Mouse (Mus musculus) midbrain, embryonic 10.5 days (tissue): ENCODE measurements around the gene Ptbp1. TPM values are rescaled to one million over a fixed set of nuclear protein-coding genes. Genes with fewer than 3 reads are reported as not detected.
"Not testable (repeated sequence)": the region's sequence is repeated elsewhere in the genome, so short reads cannot be mapped to it uniquely, and the experiment has no call there.

Experiments
- DNase-seq: peaks from one replicate; pipeline ENCODE4 v3.0.0-alpha.2; 2017; ENCODE audit warnings: low spot score
- H3K27ac ChIP-seq: fragments of 300-500 bp; sonication (generic); replicated peaks from 2 replicates; pipeline ENCODE4 v1.5.1; 2016; ENCODE audit warnings: mild to moderate bottlenecking
- H3K27me3 ChIP-seq: fragments of 300-500 bp; sonication (generic); 2 replicates; pipeline ENCODE4 v1.6.1; 2016; ENCODE audit warnings: low read depth, mild to moderate bottlenecking; ENCODE audit not compliant: poor library complexity, severe bottlenecking
- H3K36me3 ChIP-seq: fragments of 300-500 bp; sonication (generic); 2 replicates; pipeline ENCODE4 v1.6.1; 2016; ENCODE audit warnings: mild to moderate bottlenecking, moderate library complexity
- H3K4me1 ChIP-seq: fragments of 300-500 bp; sonication (generic); 2 replicates; pipeline ENCODE4 v1.6.1; 2016
- H3K4me3 ChIP-seq: fragments of 300-500 bp; sonication (generic); 2 replicates; pipeline ENCODE4 v1.5.1; 2016; ENCODE audit warnings: mild to moderate bottlenecking, moderate library complexity
- H3K9me3 ChIP-seq: fragments of 300-500 bp; sonication (generic); replicated peaks from 2 replicates; pipeline ENCODE4 v1.6.1; 2016; ENCODE audit warnings: mild to moderate bottlenecking
- WGBS: fragments of 180-500 bp; shearing (Covaris S2); methylation state at CpG from one replicate; pipeline ENCODE4 v1.1.7; 2016; 5-methylcytosine and 5-hydroxymethylcytosine counted together
- polyA plus RNA-seq: library from polyadenylated mRNA; unstranded; fragments of >200 nt; fragmentation: Nextera tagmentation; extraction: Ambion mirVana; gene quantifications from 2 replicates; pipeline ENCODE4 v1.2.1, GENCODE M21; 2016

Ptbp1 gene
- polyA plus RNA-seq, 1 experiment from 2014 or later: 334 TPM

GRCm38 (mm10) chr10:79880721-79881120 lies 26.5 kb downstream of the Ptbp1 start:
- no peak overlapping the region for H3K4me3 ChIP-seq
- H3K27me3 ChIP-seq: peaks cover 65% of the 10 kb centered on the region
- no peaks in the 10 kb centered on the region for H3K9me3 ChIP-seq
- no peaks in the 10 kb centered on the region for H3K36me3 ChIP-seq
- DNase-seq: no peak
- H3K4me1 ChIP-seq: peaks cover 44% of the 10 kb centered on the region
- 20% methylated on average over 9 of the region's 9 CpGs for WGBS
- H3K27ac ChIP-seq: no peak overlapping the region

- WGBS: 9% methylated on average over 22 of the region's 22 CpGs
- Histone ChIP-seq H3K4me1 (peaks cover 42% of the 10 kb centered on the region), H3K27ac (no peak overlapping the region; the same call in 1 of the 2 replicates), H3K36me3 (no peaks in the 10 kb centered on the region), H3K27me3 (peaks cover 64% of the 10 kb centered on the region), H3K9me3 (no peaks in the 10 kb centered on the region), H3K4me3 (peak overlapping the region; percentile 32)
- no peak for DNase-seq
Measured at GRCm38 (mm10) chr10:79881981-79882380, 27.8 kb downstream of the Ptbp1 start.

- 14% methylated on average over 22 of the region's 22 CpGs for WGBS
- Histone ChIP-seq H3K27ac (no peak overlapping the region), H3K27me3 (peaks cover 62% of the 10 kb centered on the region), H3K9me3 (no peaks in the 10 kb centered on the region), H3K4me1 (peaks cover 32% of the 10 kb centered on the region), H3K36me3 (no peaks in the 10 kb centered on the region), H3K4me3 (peak overlapping the region; percentile 20; the same call in 1 of the 2 replicates)
- peak; percentile 81 for DNase-seq
Measured at GRCm38 (mm10) chr10:79883297-79884084, 29.3 kb downstream of the Ptbp1 start.

GRCm38 (mm10) chr10:79884446-79884845 lies 30.2 kb downstream of the Ptbp1 start:
- Histone ChIP-seq H3K36me3 (no peaks in the 10 kb centered on the region), H3K27me3 (peaks cover 58% of the 10 kb centered on the region), H3K9me3 (no peaks in the 10 kb centered on the region), H3K27ac (no peak overlapping the region), H3K4me1 (peaks cover 30% of the 10 kb centered on the region), H3K4me3 (no peak overlapping the region)
- DNase-seq: no peak
- 78% methylated on average over 4 of the region's 4 CpGs for WGBS

- DNase-seq, H3K4me3 ChIP-seq, H3K9me3 ChIP-seq, H3K36me3 ChIP-seq, H3K27ac ChIP-seq: not testable (repeated sequence)
- Histone ChIP-seq H3K4me1 (peaks cover 26% of the 10 kb centered on the region), H3K27me3 (peaks cover 55% of the 10 kb centered on the region)
- 84% methylated on average over 3 of the region's 3 CpGs for WGBS
Measured at GRCm38 (mm10) chr10:79884938-79885337, 30.7 kb downstream of the Ptbp1 start.

- Histone ChIP-seq H3K27ac (no peak within 1 kb of the TSS), H3K4me1 (peaks cover 21% of the 10 kb centered on the region), H3K27me3 (peaks cover 54% of the 10 kb centered on the region), H3K36me3 (no peaks in the 10 kb centered on the region), H3K4me3 (no peak within 1 kb of the TSS), H3K9me3 (no peaks in the 10 kb centered on the region)
- 88% methylated on average over 6 of the region's 6 CpGs for WGBS
- DNase-seq: no peak
Measured at GRCm38 (mm10) chr10:79886054-79886453, 31.8 kb downstream of the Ptbp1 start, which contains the start of gene Elane. Gene Elane, plus strand, starts transcription at chr10:79886247.

GRCm38 (mm10) chr10:79886611-79887010 lies 32.4 kb downstream of the Ptbp1 start:
- WGBS: 84% methylated on average over 8 of the region's 8 CpGs
- H3K36me3 ChIP-seq: no peaks in the 10 kb centered on the region
- DNase-seq: no peak
- peaks cover 52% of the 10 kb centered on the region for H3K27me3 ChIP-seq
- H3K4me1 ChIP-seq: peaks cover 21% of the 10 kb centered on the region
- H3K27ac ChIP-seq: no peak overlapping the region
- H3K4me3 ChIP-seq: no peak overlapping the region
- H3K9me3 ChIP-seq: no peaks in the 10 kb centered on the region

- DNase-seq: no peak
- Histone ChIP-seq H3K27me3 (peaks cover 29% of the 10 kb centered on the region), H3K9me3 (no peaks in the 10 kb centered on the region), H3K4me3 (no peak overlapping the region), H3K4me1 (no peaks in the 10 kb centered on the region), H3K27ac (no peak overlapping the region), H3K36me3 (peaks cover 6% of the 10 kb centered on the region; the same call in 1 of the 2 replicates)
- WGBS: 97% methylated on average over 2 of the region's 2 CpGs
Measured at GRCm38 (mm10) chr10:79889386-79889785, 35.2 kb downstream of the Ptbp1 start.

- WGBS: 49% methylated on average over 5 of the region's 5 CpGs
Measured at GRCm38 (mm10) chr10:79890670-79891069, 36.4 kb downstream of the Ptbp1 start, which contains the start of gene Cfd. Gene Cfd, plus strand, starts transcription at chr10:79890853.

GRCm38 (mm10) chr10:79892451-79893118 lies 38.4 kb downstream of the Ptbp1 start:
- H3K4me3 ChIP-seq, H3K9me3 ChIP-seq, H3K27ac ChIP-seq, H3K4me1 ChIP-seq: not testable (repeated sequence)
- 47% methylated on average over 22 of the region's 22 CpGs for WGBS
- Histone ChIP-seq H3K36me3 (peaks cover 37% of the 10 kb centered on the region), H3K27me3 (peaks cover 46% of the 10 kb centered on the region)
- DNase-seq: peak; percentile 84

More at GRCm38 (mm10) chr10:79890670-79891069, 36.4 kb downstream of the Ptbp1 start, which contains the start of gene Cfd:
- Histone ChIP-seq H3K4me1 (no peaks in the 10 kb centered on the region), H3K9me3 (no peaks in the 10 kb centered on the region), H3K27ac (no peak within 1 kb of the TSS), H3K4me3 (no peak within 1 kb of the TSS), H3K36me3 (peaks cover 18% of the 10 kb centered on the region), H3K27me3 (peaks cover 29% of the 10 kb centered on the region)
- DNase-seq: no peak

GRCm38 (mm10) chr10:79896306-79896705 lies 42.1 kb downstream of the Ptbp1 start:
- WGBS: 95% methylated on average over 16 of the region's 16 CpGs
- Histone ChIP-seq H3K4me3 (no peak overlapping the region), H3K36me3 (peaks cover 62% of the 10 kb centered on the region)

GRCm38 (mm10) chr10:79896814-79897213 lies 42.6 kb downstream of the Ptbp1 start:
- WGBS: 92% methylated on average over 13 of the region's 13 CpGs
- Histone ChIP-seq H3K36me3 (peaks cover 68% of the 10 kb centered on the region), H3K4me1 (peaks cover 26% of the 10 kb centered on the region), H3K27ac (no peak overlapping the region), H3K4me3 (no peak overlapping the region), H3K9me3 (no peaks in the 10 kb centered on the region), H3K27me3 (peaks cover 62% of the 10 kb centered on the region)
- no peak for DNase-seq

More at GRCm38 (mm10) chr10:79896306-79896705, 42.1 kb downstream of the Ptbp1 start:
- H3K27me3 ChIP-seq: peaks cover 60% of the 10 kb centered on the region
- no peak for DNase-seq
- no peaks in the 10 kb centered on the region for H3K9me3 ChIP-seq
- no peak overlapping the region for H3K27ac ChIP-seq
- H3K4me1 ChIP-seq: peaks cover 21% of the 10 kb centered on the region
